Mouse (Mus musculus): Measurements from ENCODE around the gene Elp6. TPM values are rescaled to one million over a fixed set of nuclear protein-coding genes. Genes with fewer than 3 reads are reported as not detected.
A peak's percentile ranks its signal among the peaks of the same experiment; 100 is the strongest.

Gene Elp6
- polyA plus RNA-seq (2015; fragmentation: Nextera tagmentation; extraction: Ambion mirVana): 30.4 and 31.1 TPM in 2 replicates

DNA sequence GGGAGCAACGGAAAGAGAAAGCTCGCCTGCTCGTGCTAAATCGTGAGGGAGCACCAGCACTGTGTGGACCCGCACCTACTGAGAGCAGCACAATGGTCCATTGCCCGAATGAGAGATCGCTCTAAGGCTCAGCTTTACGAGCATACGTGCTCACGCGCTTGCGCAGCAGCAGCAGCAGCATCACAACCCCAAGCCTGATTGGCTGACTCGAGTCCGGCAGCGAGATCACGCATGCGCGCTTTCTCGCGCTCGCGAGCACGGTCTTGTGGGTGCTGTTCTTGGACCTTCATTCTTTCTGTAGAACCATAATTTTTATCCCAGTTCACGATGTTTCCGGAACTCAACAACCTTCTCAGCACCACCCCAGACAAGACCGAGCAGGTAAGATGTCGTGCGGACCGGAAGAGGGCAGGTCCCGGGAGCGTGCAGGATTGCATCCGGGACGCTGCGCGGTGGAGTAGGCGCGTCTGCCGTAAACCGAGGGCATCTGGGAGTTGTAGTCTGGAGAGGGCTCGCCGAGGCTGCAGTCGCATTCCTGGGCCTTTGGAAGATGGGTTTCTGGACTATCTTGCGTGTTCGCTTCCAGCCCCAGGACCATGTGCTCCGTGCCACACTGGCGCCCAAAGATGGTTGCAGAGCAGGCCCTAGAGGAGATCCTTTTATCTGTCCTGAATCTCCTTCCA is at the start of gene Elp6:
Elp6 (plus strand) TSS at position 205 of the 683 bp plus-strand sequence.
- peak within 1 kb of the TSS; percentile 62 for H3K9ac ChIP-seq
- H3K36me3 ChIP-seq: peaks cover 3% of the 10 kb centered on the region; the same call in 1 of the 2 replicates
- H3K4me2 ChIP-seq: peak within 1 kb of the TSS; percentile 68
- peak within 1 kb of the TSS; percentile 91 for H3K27ac ChIP-seq
- H3K9me3 ChIP-seq: no peaks in the 10 kb centered on the region
- peak within 1 kb of the TSS; percentile 62 for H3K4me3 ChIP-seq
- WGBS: under 1% methylated on average over 46 of the region's 46 CpGs
- peak; percentile 98 for ATAC-seq (ENCODE audit: borderline replicate concordance, extremely low read depth, low FRiP score, low TSS enrichment)
- H3K27me3 ChIP-seq: no peaks in the 10 kb centered on the region
- H3K4me1 ChIP-seq: peaks cover 3% of the 10 kb centered on the region; the same call in 1 of the 2 replicates

DNA sequence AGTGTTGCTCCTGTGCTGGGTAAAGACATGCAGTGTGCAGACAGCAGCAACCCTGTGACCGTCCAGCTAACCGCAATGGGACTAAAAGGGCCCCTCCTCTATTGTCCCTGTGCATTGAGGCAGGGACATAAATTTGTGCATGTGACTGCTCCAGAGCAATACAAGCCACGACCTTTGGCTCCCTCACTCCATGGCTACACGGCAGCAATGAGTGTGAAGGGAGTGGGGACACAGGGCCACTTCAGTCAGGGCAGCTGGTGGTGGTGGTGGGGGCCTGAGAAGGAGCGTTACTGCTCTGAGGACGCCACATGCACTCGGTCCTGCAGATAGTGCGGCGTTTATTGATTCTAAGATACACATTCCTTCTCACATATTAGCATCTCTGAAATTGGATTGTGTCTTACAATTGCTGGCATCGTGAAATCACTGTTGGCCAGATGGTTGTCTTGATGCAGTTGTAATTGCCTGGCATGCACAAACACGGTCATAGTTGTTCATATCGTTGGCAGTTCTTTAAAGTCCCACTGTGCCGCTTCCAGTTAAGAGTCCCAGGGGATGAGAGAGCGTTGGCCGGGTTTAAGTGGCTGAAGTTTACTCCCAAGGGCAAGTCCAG is 49.5 kb upstream of the Elp6 start:
- ATAC-seq (ENCODE audit: borderline replicate concordance, extremely low read depth, low FRiP score, low TSS enrichment): no peak
- H3K9me3 ChIP-seq: no peaks in the 10 kb centered on the region
- no peak overlapping the region for H3K27ac ChIP-seq
- H3K4me1 ChIP-seq: peaks cover 1% of the 10 kb centered on the region
- no peaks in the 10 kb centered on the region for H3K27me3 ChIP-seq
- H3K4me2 ChIP-seq: no peak overlapping the region
- no peak overlapping the region for H3K4me3 ChIP-seq
- WGBS: 56% methylated on average over 15 of the region's 15 CpGs
- H3K36me3 ChIP-seq: no peaks in the 10 kb centered on the region
- no peak overlapping the region for H3K9ac ChIP-seq

DNA sequence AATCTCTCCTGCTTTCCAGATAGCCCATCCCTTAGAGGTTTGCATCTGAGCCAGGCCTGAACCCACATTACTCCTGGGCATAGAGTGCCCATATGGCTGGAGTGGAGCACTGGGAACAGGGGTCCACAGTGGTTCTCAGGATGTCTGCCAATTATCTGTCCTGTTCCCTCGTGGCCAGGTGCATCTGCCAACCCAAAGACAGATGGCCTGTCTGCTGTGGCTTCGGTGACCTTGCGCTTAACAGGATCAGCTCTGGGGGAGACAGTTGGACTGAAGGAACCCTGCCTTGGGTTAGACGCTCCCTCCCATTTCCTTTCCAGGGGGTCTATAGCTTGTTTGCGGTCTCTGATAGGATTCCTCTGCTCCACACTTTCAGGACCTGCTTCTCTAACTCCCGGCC is 46.3 kb upstream of the Elp6 start:
- H3K4me1 ChIP-seq: no peaks in the 10 kb centered on the region
- H3K36me3 ChIP-seq: no peaks in the 10 kb centered on the region
- ATAC-seq (ENCODE audit: borderline replicate concordance, extremely low read depth, low FRiP score, low TSS enrichment): no peak
- H3K9ac ChIP-seq: no peak overlapping the region
- H3K27ac ChIP-seq: no peak overlapping the region
- WGBS: 65% methylated on average over 6 of the region's 6 CpGs
- H3K27me3 ChIP-seq: no peaks in the 10 kb centered on the region
- H3K4me2 ChIP-seq: no peak overlapping the region
- H3K9me3 ChIP-seq: no peaks in the 10 kb centered on the region
- H3K4me3 ChIP-seq: no peak overlapping the region

DNA sequence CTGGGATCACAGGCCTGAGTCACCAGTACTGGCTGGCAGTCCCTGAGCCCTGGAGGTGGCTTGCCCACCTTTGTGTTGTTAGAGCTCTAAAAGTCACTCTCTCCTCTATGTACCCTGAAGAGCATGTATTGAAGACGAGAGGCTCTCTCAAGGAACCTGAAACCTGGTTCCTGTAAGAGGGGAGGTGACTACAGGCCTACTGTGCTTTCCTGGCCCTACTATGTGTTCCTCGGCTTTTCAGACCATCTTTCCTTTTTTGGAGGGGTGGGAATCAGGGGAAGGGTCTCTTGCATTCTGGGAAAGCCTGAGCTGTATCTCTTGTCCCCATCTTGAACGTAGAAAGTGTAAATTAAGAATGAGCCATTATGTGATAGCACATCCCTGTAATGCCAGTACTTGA is 45.9 kb upstream of the Elp6 start:
- no peaks in the 10 kb centered on the region for H3K27me3 ChIP-seq
- no peaks in the 10 kb centered on the region for H3K9me3 ChIP-seq
- H3K4me1 ChIP-seq: no peaks in the 10 kb centered on the region
- no peaks in the 10 kb centered on the region for H3K36me3 ChIP-seq
- WGBS: 68% methylated on average over 3 of the region's 3 CpGs
- no peak overlapping the region for H3K4me2 ChIP-seq
- H3K4me3 ChIP-seq: no peak overlapping the region
- no peak overlapping the region for H3K27ac ChIP-seq
- no peak overlapping the region for H3K9ac ChIP-seq
- ATAC-seq (ENCODE audit: borderline replicate concordance, extremely low read depth, low FRiP score, low TSS enrichment): no peak

DNA sequence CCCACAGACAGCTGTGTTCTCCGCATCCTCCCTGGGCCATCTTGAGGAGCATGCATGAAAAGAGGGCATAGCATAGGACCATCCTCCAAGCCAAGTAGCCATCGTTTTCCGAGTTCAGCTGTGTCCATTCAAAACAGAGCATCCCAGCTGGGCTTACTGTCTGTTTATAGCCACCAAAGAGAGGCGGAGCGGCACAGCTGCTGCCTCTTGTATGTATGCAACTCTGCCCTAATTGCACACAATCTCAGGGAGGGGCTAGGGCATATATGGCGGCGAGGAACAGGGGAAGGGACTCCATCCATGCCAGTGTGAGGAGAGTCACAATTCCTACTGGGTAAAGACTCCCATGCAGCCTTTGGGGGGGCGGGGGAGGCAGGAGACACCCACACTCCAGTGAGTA is 41.8 kb upstream of the Elp6 start:
- Histone ChIP-seq H3K27me3 (no peaks in the 10 kb centered on the region), H3K9ac (no peak overlapping the region), H3K27ac (no peak overlapping the region), H3K4me1 (no peaks in the 10 kb centered on the region), H3K4me2 (no peak overlapping the region), H3K9me3 (no peaks in the 10 kb centered on the region), H3K4me3 (no peak overlapping the region), H3K36me3 (no peaks in the 10 kb centered on the region)
- WGBS: 76% methylated on average over 8 of the region's 8 CpGs
- no peak for ATAC-seq (ENCODE audit: borderline replicate concordance, extremely low read depth, low FRiP score, low TSS enrichment)

DNA sequence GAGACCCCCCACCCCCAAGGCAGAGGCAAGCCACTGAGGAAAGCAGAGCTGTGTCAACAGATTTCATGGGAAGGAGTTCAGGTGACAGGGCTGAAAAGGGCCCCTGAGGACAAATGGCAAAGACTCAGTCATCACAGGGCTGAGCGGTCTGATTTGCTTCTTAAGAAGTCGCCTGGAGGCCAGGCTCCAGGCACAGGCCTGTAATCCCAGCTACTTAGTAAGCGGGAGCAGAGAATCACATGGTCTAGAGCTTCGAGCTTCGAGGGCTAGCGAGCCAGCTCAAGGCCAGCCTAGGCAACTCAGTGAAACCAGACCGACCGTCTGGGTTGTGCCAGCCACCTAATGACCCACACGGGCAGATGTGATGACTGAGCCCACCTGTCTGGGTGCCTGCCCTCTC is 40.0 kb upstream of the Elp6 start:
- Histone ChIP-seq H3K27me3 (no peaks in the 10 kb centered on the region), H3K27ac (no peak overlapping the region), H3K9ac (no peak overlapping the region), H3K36me3 (no peaks in the 10 kb centered on the region), H3K4me3 (no peak overlapping the region), H3K9me3 (no peaks in the 10 kb centered on the region), H3K4me2 (no peak overlapping the region), H3K4me1 (no peaks in the 10 kb centered on the region)
- ATAC-seq (ENCODE audit: borderline replicate concordance, extremely low read depth, low FRiP score, low TSS enrichment): no peak
- WGBS: 75% methylated on average over 9 of the region's 9 CpGs

DNA sequence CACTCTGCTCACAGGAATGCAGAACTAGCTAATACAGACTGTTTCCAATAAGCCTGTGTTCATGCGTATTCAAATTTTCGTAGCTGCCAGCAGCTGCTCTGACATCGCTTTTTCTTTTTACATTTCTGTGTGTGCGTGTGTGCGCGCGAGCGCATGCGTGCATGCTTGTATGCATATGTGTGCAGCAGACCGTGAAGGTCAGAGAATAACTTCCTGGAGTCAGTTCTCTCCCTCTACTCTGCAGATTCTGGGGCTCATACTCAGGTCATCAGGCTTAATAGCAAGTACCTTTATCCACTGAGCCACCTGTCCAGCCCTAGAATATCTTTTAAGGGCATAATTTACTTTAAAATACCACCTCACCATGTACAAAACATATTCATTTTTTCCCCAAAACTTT is 36.6 kb upstream of the Elp6 start:
- no peaks in the 10 kb centered on the region for H3K4me1 ChIP-seq
- H3K9ac ChIP-seq: no peak overlapping the region
- no peak overlapping the region for H3K4me3 ChIP-seq
- no peak overlapping the region for H3K4me2 ChIP-seq
- H3K9me3 ChIP-seq: no peaks in the 10 kb centered on the region
- ATAC-seq (ENCODE audit: borderline replicate concordance, extremely low read depth, low FRiP score, low TSS enrichment): no peak
- H3K27me3 ChIP-seq: no peaks in the 10 kb centered on the region
- WGBS: 89% methylated on average over 10 of the region's 10 CpGs
- H3K27ac ChIP-seq: no peak overlapping the region
- H3K36me3 ChIP-seq: no peaks in the 10 kb centered on the region

DNA sequence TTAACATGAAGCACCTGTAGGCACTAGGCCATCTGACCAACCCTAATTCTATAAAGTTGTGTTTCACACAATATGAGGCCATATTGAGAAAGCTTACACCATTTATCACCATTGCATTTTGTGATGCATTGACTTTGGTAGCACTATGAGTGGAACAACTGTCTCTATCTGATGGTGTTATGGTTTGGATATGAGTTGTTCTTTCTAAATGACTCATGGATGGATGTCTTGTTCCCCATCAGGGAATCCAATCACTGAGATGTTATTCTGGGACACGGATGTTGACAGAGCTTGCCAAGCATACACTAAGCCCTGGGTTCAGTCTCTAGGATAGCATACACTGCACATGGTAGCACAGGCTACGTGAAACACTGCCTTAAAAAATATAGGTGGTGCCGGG is 32.6 kb upstream of the Elp6 start:
- Histone ChIP-seq H3K4me1 (no peaks in the 10 kb centered on the region), H3K9ac (no peak overlapping the region), H3K4me2 (no peak overlapping the region), H3K36me3 (no peaks in the 10 kb centered on the region), H3K9me3 (no peaks in the 10 kb centered on the region), H3K27me3 (no peaks in the 10 kb centered on the region), H3K4me3 (no peak overlapping the region), H3K27ac (no peak overlapping the region)
- no peak for ATAC-seq (ENCODE audit: borderline replicate concordance, extremely low read depth, low FRiP score, low TSS enrichment)
- WGBS: 79% methylated on average over 3 of the region's 3 CpGs

DNA sequence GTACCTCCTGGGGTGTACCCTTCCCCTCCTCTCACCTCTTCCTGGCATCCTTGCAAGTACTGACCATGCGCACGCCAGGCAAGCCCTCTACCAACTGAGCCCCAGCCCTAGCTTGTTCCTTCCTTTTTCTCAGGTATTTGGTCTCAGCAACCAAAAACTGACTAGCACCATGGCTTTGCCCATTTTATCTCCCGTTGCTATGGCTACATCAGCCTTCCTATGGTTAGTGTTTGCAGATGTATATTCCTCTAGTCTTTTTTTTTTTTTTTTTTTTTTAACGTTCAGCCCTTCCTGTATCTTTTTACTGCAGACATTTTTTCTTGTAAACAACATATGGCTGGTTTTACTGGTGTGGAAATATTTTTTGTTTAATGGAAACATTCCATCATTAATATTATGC is 31.5 kb upstream of the Elp6 start:
- Histone ChIP-seq H3K9ac (no peak overlapping the region), H3K4me2 (no peak overlapping the region), H3K27ac (no peak overlapping the region), H3K36me3 (no peaks in the 10 kb centered on the region), H3K27me3 (no peaks in the 10 kb centered on the region), H3K9me3 (no peaks in the 10 kb centered on the region), H3K4me3 (no peak overlapping the region), H3K4me1 (no peaks in the 10 kb centered on the region)
- no peak for ATAC-seq (ENCODE audit: borderline replicate concordance, extremely low read depth, low FRiP score, low TSS enrichment)
- WGBS: 52% methylated on average over 4 of the region's 4 CpGs

DNA sequence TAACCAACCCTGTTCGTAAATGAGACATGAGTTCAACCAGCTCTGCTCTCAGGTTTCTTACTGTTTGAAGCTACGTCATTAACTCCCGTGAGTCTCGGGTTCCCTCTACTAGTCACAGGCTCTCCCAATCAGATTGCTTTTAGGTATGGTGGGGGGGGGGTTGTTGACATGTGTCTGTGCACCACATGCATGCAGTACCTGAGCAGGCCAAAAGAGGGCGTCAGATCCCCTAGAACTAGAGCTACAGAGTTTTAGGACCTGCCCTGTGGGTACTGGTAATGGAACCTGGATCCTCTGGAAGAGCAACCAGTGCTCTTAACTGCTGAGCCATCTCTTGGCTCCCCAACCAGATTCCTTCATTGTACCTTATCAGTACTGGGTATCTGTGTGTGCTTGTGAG is 29.1 kb upstream of the Elp6 start:
- no peaks in the 10 kb centered on the region for H3K36me3 ChIP-seq
- no peaks in the 10 kb centered on the region for H3K4me1 ChIP-seq
- no peak for ATAC-seq (ENCODE audit: borderline replicate concordance, extremely low read depth, low FRiP score, low TSS enrichment)
- 61% methylated on average over 5 of the region's 5 CpGs for WGBS
- H3K4me3 ChIP-seq: no peak overlapping the region
- H3K9me3 ChIP-seq: no peaks in the 10 kb centered on the region
- no peak overlapping the region for H3K27ac ChIP-seq
- no peaks in the 10 kb centered on the region for H3K27me3 ChIP-seq
- no peak overlapping the region for H3K4me2 ChIP-seq
- H3K9ac ChIP-seq: no peak overlapping the region

DNA sequence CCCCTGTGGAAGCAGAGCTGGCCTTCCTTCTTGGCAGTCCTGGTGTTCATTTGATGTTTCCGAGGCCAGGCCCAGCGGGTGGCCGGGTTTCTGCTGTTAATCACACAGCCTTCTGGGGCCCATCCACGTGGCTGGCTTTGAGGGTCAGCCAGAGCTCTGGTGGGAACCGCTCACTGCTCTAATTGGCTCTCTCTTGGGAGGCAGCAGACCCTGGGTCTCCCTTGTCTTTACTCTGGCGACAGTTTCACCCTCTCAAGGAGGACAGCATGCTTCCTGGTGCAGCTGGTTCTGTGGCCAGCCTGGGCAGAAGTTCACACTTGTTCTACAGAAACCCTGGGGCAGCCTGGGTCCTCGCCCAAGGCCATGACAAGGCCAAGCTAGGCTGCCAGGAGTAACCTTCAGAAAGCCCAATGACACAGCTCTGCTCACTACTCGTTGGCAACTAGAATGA is 27.5 kb upstream of the Elp6 start:
- Histone ChIP-seq H3K27ac (no peak overlapping the region), H3K27me3 (no peaks in the 10 kb centered on the region), H3K9me3 (no peaks in the 10 kb centered on the region), H3K36me3 (no peaks in the 10 kb centered on the region), H3K4me3 (no peak overlapping the region), H3K4me1 (no peaks in the 10 kb centered on the region), H3K4me2 (no peak overlapping the region), H3K9ac (no peak overlapping the region)
- WGBS: 42% methylated on average over 8 of the region's 8 CpGs
- no peak for ATAC-seq (ENCODE audit: borderline replicate concordance, extremely low read depth, low FRiP score, low TSS enrichment)

DNA sequence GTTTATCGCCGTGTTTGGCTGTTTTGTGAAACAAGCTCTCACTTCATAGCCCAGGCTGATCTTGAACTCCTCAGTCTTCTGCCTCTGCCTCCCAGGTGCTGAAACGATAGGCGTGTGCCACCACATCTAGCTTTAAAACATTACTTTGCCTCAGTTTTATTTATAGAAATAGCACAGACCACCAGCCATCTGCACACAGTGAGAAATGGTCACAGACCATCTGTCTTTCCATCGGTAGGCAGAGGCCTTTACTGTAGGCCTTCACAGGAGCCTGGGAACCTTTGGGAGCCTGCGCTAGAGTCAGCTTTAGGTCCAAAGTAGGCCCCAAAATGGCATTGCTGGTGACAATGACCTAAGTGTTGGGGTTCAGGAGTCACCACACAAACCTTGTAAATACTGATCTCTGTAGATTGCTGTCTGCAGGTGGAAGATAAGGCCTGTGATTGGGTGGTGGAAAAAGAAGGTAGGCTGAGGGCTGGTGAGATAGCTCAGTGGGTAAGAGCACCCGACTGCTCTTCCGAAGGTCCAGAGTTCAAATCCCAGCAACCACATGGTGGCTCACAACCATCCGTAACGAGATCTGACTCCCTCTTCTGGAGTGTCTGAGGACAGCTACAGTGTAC is 20.8 kb upstream of the Elp6 start:
- no peak overlapping the region for H3K27ac ChIP-seq
- H3K4me2 ChIP-seq: no peak overlapping the region
- no peaks in the 10 kb centered on the region for H3K9me3 ChIP-seq
- H3K36me3 ChIP-seq: no peaks in the 10 kb centered on the region
- no peak overlapping the region for H3K4me3 ChIP-seq
- WGBS: 90% methylated on average over 10 of the region's 10 CpGs
- no peak overlapping the region for H3K9ac ChIP-seq
- ATAC-seq (ENCODE audit: borderline replicate concordance, extremely low read depth, low FRiP score, low TSS enrichment): no peak
- no peaks in the 10 kb centered on the region for H3K4me1 ChIP-seq
- no peaks in the 10 kb centered on the region for H3K27me3 ChIP-seq

Measured in lung, embryonic 15.5 days (tissue).